Mouse (Mus musculus): ENCODE data around the gene Phf10.

DNA sequence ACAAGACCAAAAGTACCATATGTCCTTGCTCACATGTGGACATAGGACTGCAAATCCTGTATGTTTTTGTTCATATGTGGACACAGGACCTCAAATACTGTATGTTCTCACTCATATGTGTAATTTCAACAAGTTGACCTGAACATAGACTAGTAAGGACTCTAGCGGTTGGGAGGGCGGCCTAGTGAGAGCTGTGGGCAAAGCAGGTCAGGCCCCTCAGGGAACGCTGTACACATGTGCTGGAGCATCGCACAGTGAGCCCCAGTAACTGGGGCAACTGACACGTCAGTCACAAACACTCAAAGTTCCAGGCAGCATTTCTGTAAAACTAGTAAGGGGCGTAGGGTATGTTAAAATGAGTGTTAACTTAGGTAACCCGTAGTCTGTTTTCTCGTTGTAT lies 48.1 kb downstream of the Phf10 start:
- TF ChIP-seq POLR2A (IDR thresholded peaks at IDR 0.05; ENCODE audit: borderline replicate concordance, insufficient read depth, low read length) (no peak), CTCF (IDR thresholded peaks at IDR 0.05; ENCODE audit: borderline replicate concordance, insufficient read depth, low read depth, low read length) (no peak)

Data from cerebellum, adult 2 months (tissue).